Mouse (Mus musculus): Measurements from ENCODE around the gene Ccdc141. TPM values are rescaled to one million over a fixed set of nuclear protein-coding genes. Genes with fewer than 3 reads are reported as not detected.

Gene Ccdc141
- polyA plus RNA-seq, 1 experiment from 2014 or later, result 139 TPM

DNA sequence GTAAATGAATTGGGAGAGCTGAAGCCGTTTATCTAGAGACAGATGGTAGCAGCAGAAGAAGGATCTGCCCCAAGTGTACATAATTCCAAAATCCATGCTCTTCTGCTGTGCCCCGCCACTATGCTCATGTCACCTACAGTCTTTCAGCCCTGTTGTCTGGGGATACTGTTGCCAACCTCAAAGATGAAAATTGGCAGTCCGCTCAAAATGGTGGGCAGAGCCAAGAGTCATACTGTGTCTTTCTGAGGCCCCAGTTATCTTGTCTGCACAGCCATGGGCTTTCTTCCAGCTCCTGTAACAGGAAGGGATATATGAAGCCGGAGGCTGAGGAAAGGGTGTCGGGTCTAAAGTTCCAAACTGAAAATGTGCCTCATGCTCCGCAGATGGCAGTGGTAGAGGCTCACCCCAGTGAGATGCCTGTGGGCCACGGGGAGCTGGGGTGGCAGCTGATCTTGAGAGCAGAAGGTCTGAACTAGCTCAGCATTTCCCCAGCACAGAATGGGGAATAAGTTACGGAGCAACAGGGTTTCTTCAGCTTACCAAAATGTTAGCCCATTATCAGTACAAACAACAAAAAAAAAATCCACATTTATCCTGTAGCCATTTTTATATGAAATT lies 60.8 kb downstream of the Ccdc141 start:
- H3K27me3 ChIP-seq (ENCODE audit: control insufficient read depth, insufficient read depth, low read length), result no peaks in the 10 kb centered on the region
- no peaks in the 10 kb centered on the region for H3K9me3 ChIP-seq (replicated peaks; ENCODE audit: control insufficient read depth, low read length)
- no peak overlapping the region for H3K9ac ChIP-seq (ENCODE audit: low read length)
- no peak overlapping the region for H3K27ac ChIP-seq (ENCODE audit: low read length)
- peaks cover 36% of the 10 kb centered on the region for H3K36me3 ChIP-seq (ENCODE audit: control insufficient read depth, insufficient read depth)
- no peak overlapping the region for H3K4me2 ChIP-seq (ENCODE audit: low read depth, low read length)
- ATAC-seq (replicated peaks; ENCODE audit: extremely low read depth, insufficient read depth, low FRiP score), result no peak
- no peak overlapping the region for H3K4me3 ChIP-seq (ENCODE audit: low read length)
- WGBS, result 72% methylated on average over 8 of the region's 8 CpGs
- H3K4me1 ChIP-seq (ENCODE audit: control insufficient read depth, insufficient read depth, low read length), result peaks cover 21% of the 10 kb centered on the region

GRCm38 (mm10) chr2:77108562-77108961 lies 61.9 kb downstream of the Ccdc141 start:
- peaks cover 41% of the 10 kb centered on the region for H3K36me3 ChIP-seq (ENCODE audit: control insufficient read depth, insufficient read depth)

GRCm38 (mm10) chr2:77106150-77106549 lies 64.3 kb downstream of the Ccdc141 start:
- no peak overlapping the region for H3K4me3 ChIP-seq (ENCODE audit: low read length)
- ATAC-seq (replicated peaks; ENCODE audit: extremely low read depth, insufficient read depth, low FRiP score), result no peak
- H3K9ac ChIP-seq (ENCODE audit: low read length), result no peak overlapping the region
- H3K4me1 ChIP-seq (ENCODE audit: control insufficient read depth, insufficient read depth, low read length), result peaks cover 4% of the 10 kb centered on the region; the same call in 1 of the 2 replicates
- H3K27me3 ChIP-seq (ENCODE audit: control insufficient read depth, insufficient read depth, low read length), result no peaks in the 10 kb centered on the region
- H3K36me3 ChIP-seq (ENCODE audit: control insufficient read depth, insufficient read depth), result peaks cover 39% of the 10 kb centered on the region
- no peak overlapping the region; the same call in 1 of the 2 replicates for H3K27ac ChIP-seq (ENCODE audit: low read length)
- no peaks in the 10 kb centered on the region for H3K9me3 ChIP-seq (replicated peaks; ENCODE audit: control insufficient read depth, low read length)
- H3K4me2 ChIP-seq (ENCODE audit: low read depth, low read length), result no peak overlapping the region
- WGBS, result 76% methylated on average over 3 of the region's 3 CpGs

More at GRCm38 (mm10) chr2:77108562-77108961, 61.9 kb downstream of the Ccdc141 start:
- Histone ChIP-seq H3K27ac (ENCODE audit: low read length) (no peak overlapping the region), H3K27me3 (ENCODE audit: control insufficient read depth, insufficient read depth, low read length) (no peaks in the 10 kb centered on the region), H3K4me1 (ENCODE audit: control insufficient read depth, insufficient read depth, low read length) (peaks cover 12% of the 10 kb centered on the region), H3K4me2 (ENCODE audit: low read depth, low read length) (no peak overlapping the region), H3K9me3 (replicated peaks; ENCODE audit: control insufficient read depth, low read length) (no peaks in the 10 kb centered on the region), H3K9ac (ENCODE audit: low read length) (no peak overlapping the region), H3K4me3 (ENCODE audit: low read length) (no peak overlapping the region)
- no peak for ATAC-seq (replicated peaks; ENCODE audit: extremely low read depth, insufficient read depth, low FRiP score)
- 82% methylated on average over 5 of the region's 5 CpGs for WGBS

DNA sequence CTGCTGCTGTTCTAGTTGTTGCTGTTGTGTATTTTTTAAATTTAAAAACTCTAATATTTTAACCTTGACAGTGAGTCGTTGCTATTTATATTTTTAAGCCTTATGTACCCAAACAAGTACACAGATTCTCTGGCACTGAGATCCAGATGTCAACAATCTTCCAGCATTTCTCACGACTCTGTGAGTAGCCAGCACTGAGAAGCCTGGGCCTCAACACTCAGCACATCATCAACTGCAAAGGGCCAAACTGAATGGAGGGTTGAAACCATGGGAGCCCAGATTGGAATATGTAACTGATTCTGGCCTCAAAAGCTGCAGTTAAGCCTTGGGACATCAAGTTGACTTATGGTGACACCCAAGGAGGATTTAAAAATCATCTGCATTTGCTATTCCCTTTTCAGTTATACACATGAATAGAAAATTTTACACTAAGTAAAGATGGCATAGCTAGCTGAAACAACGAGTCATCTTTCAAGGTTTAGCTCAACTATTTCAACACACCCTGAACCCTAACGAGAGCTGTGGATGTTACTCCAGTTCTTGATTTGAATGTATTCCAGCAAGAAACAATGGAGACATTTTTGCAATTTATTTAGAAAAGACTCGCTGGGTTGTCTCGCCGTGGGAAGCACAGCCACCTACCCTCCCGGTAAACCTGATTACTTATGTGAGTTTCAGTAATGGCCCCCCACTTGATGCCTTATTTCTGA lies 65.3 kb downstream of the Ccdc141 start:
- Histone ChIP-seq H3K4me1 (ENCODE audit: control insufficient read depth, insufficient read depth, low read length) (peaks cover 4% of the 10 kb centered on the region; the same call in 1 of the 2 replicates), H3K9me3 (replicated peaks; ENCODE audit: control insufficient read depth, low read length) (no peaks in the 10 kb centered on the region), H3K27ac (ENCODE audit: low read length) (no peak overlapping the region), H3K4me2 (ENCODE audit: low read depth, low read length) (no peak overlapping the region), H3K36me3 (ENCODE audit: control insufficient read depth, insufficient read depth) (peaks cover 44% of the 10 kb centered on the region), H3K9ac (ENCODE audit: low read length) (no peak overlapping the region), H3K27me3 (ENCODE audit: control insufficient read depth, insufficient read depth, low read length) (no peaks in the 10 kb centered on the region), H3K4me3 (ENCODE audit: low read length) (no peak overlapping the region)
- no peak for ATAC-seq (replicated peaks; ENCODE audit: extremely low read depth, insufficient read depth, low FRiP score)
- WGBS, result 83% methylated on average over 8 of the region's 8 CpGs

- Histone ChIP-seq H3K4me2 (ENCODE audit: low read depth, low read length) (no peak overlapping the region), H3K4me1 (ENCODE audit: control insufficient read depth, insufficient read depth, low read length) (0 out of 2 replicates have a peak, but pooled peaks cover 2% of the 10 kb centered on the region), H3K9ac (ENCODE audit: low read length) (no peak overlapping the region), H3K36me3 (ENCODE audit: control insufficient read depth, insufficient read depth) (peaks cover 34% of the 10 kb centered on the region), H3K27me3 (ENCODE audit: control insufficient read depth, insufficient read depth, low read length) (no peaks in the 10 kb centered on the region), H3K27ac (ENCODE audit: low read length) (no peak overlapping the region), H3K9me3 (replicated peaks; ENCODE audit: control insufficient read depth, low read length) (no peaks in the 10 kb centered on the region), H3K4me3 (ENCODE audit: low read length) (no peak overlapping the region)
- 82% methylated on average over 5 of the region's 5 CpGs for WGBS
- no peak for ATAC-seq (replicated peaks; ENCODE audit: extremely low read depth, insufficient read depth, low FRiP score)
Observed at GRCm38 (mm10) chr2:77102516-77102915, 67.9 kb downstream of the Ccdc141 start.

DNA sequence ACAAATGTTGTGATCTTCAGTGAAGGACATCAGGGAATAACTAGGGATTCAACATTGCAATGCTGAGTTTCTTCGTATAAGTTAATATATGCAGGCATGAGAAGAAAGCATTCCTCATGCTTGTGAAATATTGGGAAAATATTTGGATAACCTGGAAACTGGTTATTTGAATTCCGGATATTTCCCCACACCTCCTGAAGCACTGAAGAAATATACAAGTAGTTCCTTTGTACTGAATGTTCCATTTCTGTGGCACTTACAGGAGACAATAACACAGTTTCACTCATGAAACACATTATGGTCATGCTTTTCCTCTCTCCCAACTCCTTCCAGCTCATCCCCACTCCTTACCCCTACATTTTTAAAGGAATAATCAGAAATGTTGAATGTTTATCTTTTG lies 70.6 kb downstream of the Ccdc141 start:
- H3K4me2 ChIP-seq (ENCODE audit: low read depth, low read length), result no peak overlapping the region
- no peaks in the 10 kb centered on the region for H3K4me1 ChIP-seq (ENCODE audit: control insufficient read depth, insufficient read depth, low read length)
- no peak for ATAC-seq (replicated peaks; ENCODE audit: extremely low read depth, insufficient read depth, low FRiP score)
- H3K9ac ChIP-seq (ENCODE audit: low read length), result no peak overlapping the region
- H3K27ac ChIP-seq (ENCODE audit: low read length), result no peak overlapping the region
- no peaks in the 10 kb centered on the region for H3K27me3 ChIP-seq (ENCODE audit: control insufficient read depth, insufficient read depth, low read length)
- no peak overlapping the region for H3K4me3 ChIP-seq (ENCODE audit: low read length)
- no peaks in the 10 kb centered on the region for H3K9me3 ChIP-seq (replicated peaks; ENCODE audit: control insufficient read depth, low read length)
- WGBS, result 85% methylated on average over 2 of the region's 2 CpGs
- peaks cover 19% of the 10 kb centered on the region for H3K36me3 ChIP-seq (ENCODE audit: control insufficient read depth, insufficient read depth)

DNA sequence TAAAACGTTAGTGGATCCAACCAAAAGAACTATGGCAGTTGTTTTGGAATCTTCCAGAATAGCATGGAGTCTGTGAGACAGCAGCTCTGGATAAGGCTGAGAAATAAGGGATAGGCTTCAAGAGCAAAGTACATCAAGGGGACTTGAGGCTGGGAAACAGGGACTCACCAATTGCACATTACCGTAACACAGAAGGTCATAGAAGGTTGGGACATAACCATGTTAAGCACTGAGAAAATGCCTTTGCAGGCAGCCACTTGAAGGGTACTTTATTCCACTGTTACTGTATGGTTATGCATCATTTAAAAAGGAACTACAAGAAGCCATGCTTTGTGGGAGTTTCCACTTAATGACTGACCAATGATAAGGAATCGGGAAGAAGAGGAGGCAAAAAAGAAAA lies 71.7 kb downstream of the Ccdc141 start:
- 83% methylated on average over 3 of the region's 3 CpGs for WGBS

DNA sequence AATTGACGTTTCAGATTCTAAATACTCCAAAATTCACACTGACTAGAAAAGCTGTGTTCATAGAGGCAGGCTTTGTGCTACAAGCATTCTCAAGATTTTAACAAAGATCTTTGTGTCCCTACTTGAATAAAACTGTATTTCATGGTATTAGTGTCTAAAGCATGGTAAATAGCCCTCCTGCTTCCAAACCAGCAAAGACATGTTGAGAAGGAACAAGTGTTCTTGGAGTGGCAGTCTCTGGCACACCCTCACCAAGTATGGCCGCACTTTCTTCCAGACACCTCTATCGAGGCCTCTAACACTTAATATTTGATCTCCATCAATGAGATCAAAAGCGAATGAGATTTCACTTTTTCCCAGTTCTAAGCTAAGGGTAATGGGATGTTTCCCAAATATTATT lies 78.7 kb downstream of the Ccdc141 start:
- ATAC-seq (replicated peaks; ENCODE audit: extremely low read depth, insufficient read depth, low FRiP score), result no peak
- H3K36me3 ChIP-seq (ENCODE audit: control insufficient read depth, insufficient read depth), result peaks cover 15% of the 10 kb centered on the region
- H3K27me3 ChIP-seq (ENCODE audit: control insufficient read depth, insufficient read depth, low read length), result no peaks in the 10 kb centered on the region
- H3K9ac ChIP-seq (ENCODE audit: low read length), result no peak overlapping the region
- no peak overlapping the region for H3K4me3 ChIP-seq (ENCODE audit: low read length)
- WGBS, result 79% methylated on average over 4 of the region's 4 CpGs
- no peaks in the 10 kb centered on the region for H3K4me1 ChIP-seq (ENCODE audit: control insufficient read depth, insufficient read depth, low read length)
- no peaks in the 10 kb centered on the region for H3K9me3 ChIP-seq (replicated peaks; ENCODE audit: control insufficient read depth, low read length)
- no peak overlapping the region for H3K4me2 ChIP-seq (ENCODE audit: low read depth, low read length)
- no peak overlapping the region for H3K27ac ChIP-seq (ENCODE audit: low read length)

More for the DNA sequence above, 71.7 kb downstream of the Ccdc141 start:
- H3K9me3 ChIP-seq (replicated peaks; ENCODE audit: control insufficient read depth, low read length), result no peaks in the 10 kb centered on the region
- no peaks in the 10 kb centered on the region for H3K4me1 ChIP-seq (ENCODE audit: control insufficient read depth, insufficient read depth, low read length)
- H3K27me3 ChIP-seq (ENCODE audit: control insufficient read depth, insufficient read depth, low read length), result no peaks in the 10 kb centered on the region
- H3K4me2 ChIP-seq (ENCODE audit: low read depth, low read length), result no peak overlapping the region
- no peak overlapping the region for H3K27ac ChIP-seq (ENCODE audit: low read length)
- no peak overlapping the region for H3K9ac ChIP-seq (ENCODE audit: low read length)
- no peak for ATAC-seq (replicated peaks; ENCODE audit: extremely low read depth, insufficient read depth, low FRiP score)
- peaks cover 13% of the 10 kb centered on the region; the same call in 1 of the 2 replicates for H3K36me3 ChIP-seq (ENCODE audit: control insufficient read depth, insufficient read depth)
- no peak overlapping the region for H3K4me3 ChIP-seq (ENCODE audit: low read length)

DNA sequence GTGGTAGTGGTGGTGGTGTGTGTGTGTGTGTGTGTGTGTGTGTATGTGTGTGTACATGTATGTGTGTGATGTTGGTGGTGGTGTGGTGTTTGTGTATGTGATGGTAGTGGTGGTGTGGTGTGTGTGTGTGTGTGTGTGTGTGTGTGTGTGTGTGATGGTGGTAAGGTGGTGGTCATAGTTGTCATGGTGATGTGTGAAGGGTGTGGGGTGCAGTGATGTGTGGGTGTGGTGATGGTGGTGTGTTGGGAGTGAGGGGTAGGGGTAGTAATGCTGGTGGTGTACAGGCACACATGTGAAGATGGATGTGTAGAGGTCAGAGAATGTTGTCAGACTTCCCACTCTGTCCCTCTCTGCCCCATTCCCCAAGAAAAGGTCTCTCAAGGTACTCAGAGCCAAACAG lies 85.1 kb downstream of the Ccdc141 start:
- peak overlapping the region; percentile 69 for H3K27ac ChIP-seq (ENCODE audit: low read length)
- H3K9ac ChIP-seq (ENCODE audit: low read length), result no peak overlapping the region
- no peaks in the 10 kb centered on the region for H3K9me3 ChIP-seq (replicated peaks; ENCODE audit: control insufficient read depth, low read length)
- ATAC-seq (replicated peaks; ENCODE audit: extremely low read depth, insufficient read depth, low FRiP score), result peak; percentile 18; the same call in 1 of the 2 replicates
- no peak overlapping the region for H3K4me3 ChIP-seq (ENCODE audit: low read length)
- no peak overlapping the region for H3K4me2 ChIP-seq (ENCODE audit: low read depth, low read length)
- H3K27me3 ChIP-seq (ENCODE audit: control insufficient read depth, insufficient read depth, low read length), result no peaks in the 10 kb centered on the region
- H3K36me3 ChIP-seq (ENCODE audit: control insufficient read depth, insufficient read depth), result peaks cover 12% of the 10 kb centered on the region
- H3K4me1 ChIP-seq (ENCODE audit: control insufficient read depth, insufficient read depth, low read length), result peaks cover 8% of the 10 kb centered on the region

Data from heart, embryonic 16.5 days (tissue).